Mouse (Mus musculus) embryo, embryonic 10 days (tissue): ENCODE data around the gene Hyal3.
A peak's percentile ranks its signal among the peaks of the same experiment; 100 is the strongest.
"Not testable (repeated sequence)": the region's sequence is repeated elsewhere in the genome, so short reads cannot be mapped to it uniquely, and the experiment has no call there.

Experiments used
- DNase-seq: peaks from one replicate; pipeline ENCODE4 v3.0.0-alpha.2; 2015; ENCODE audit warnings: low spot score

Gene Hyal3

GRCm38 (mm10) chr9:107550491-107551116 is 30.0 kb upstream of the Hyal3 start:
- peak; percentile 54 for DNase-seq

- DNase-seq, result peak; percentile 81
Measured at GRCm38 (mm10) chr9:107551117-107551889, 29.3 kb upstream of the Hyal3 start, which contains the start of gene Rassf1. Gene Rassf1, plus strand, starts transcription at chr9:107551555.

- DNase-seq, result peak; percentile 43
Measured at GRCm38 (mm10) chr9:107551890-107552355, 28.7 kb upstream of the Hyal3 start.

GRCm38 (mm10) chr9:107552690-107553393 is 27.8 kb upstream of the Hyal3 start:
- no peak for DNase-seq

- no peak for DNase-seq
Measured at GRCm38 (mm10) chr9:107553541-107554318, 26.9 kb upstream of the Hyal3 start.

- DNase-seq, result peak; percentile 99
Measured at GRCm38 (mm10) chr9:107554319-107554825, 26.2 kb upstream of the Hyal3 start.

GRCm38 (mm10) chr9:107555031-107555457 is 25.6 kb upstream of the Hyal3 start:
- DNase-seq, result peak; percentile 68

- DNase-seq, result no peak
Measured at GRCm38 (mm10) chr9:107555701-107556100, 24.9 kb upstream of the Hyal3 start.

- DNase-seq, result no peak
Measured at GRCm38 (mm10) chr9:107556346-107556745, 24.3 kb upstream of the Hyal3 start.

- peak; percentile 98 for DNase-seq
Measured at GRCm38 (mm10) chr9:107563029-107563581, 17.5 kb upstream of the Hyal3 start, which contains the start of gene Tusc2. Gene Tusc2, plus strand, starts transcription at chr9:107563255.

- not testable (repeated sequence) for DNase-seq
Measured at GRCm38 (mm10) chr9:107565556-107565955, 15.1 kb upstream of the Hyal3 start.

GRCm38 (mm10) chr9:107566041-107566709 is 14.4 kb upstream of the Hyal3 start:
- peak; percentile 93 for DNase-seq

GRCm38 (mm10) chr9:107566855-107567254 is 13.8 kb upstream of the Hyal3 start:
- no peak for DNase-seq

GRCm38 (mm10) chr9:107567702-107568319 is 12.8 kb upstream of the Hyal3 start, which contains the start of gene Hyal2:
Gene Hyal2, plus strand, starts transcription at chr9:107567945.
- DNase-seq, result no peak

- peak; percentile 92 for DNase-seq
Measured at GRCm38 (mm10) chr9:107568331-107569261, 12.0 kb upstream of the Hyal3 start.

GRCm38 (mm10) chr9:107569270-107569669 is 11.3 kb upstream of the Hyal3 start:
- DNase-seq, result peak; percentile 50

GRCm38 (mm10) chr9:107570016-107570415 is 10.6 kb upstream of the Hyal3 start:
- DNase-seq, result no peak

GRCm38 (mm10) chr9:107570845-107571244 is 9.8 kb upstream of the Hyal3 start:
- no peak for DNase-seq
